Mouse (Mus musculus) megakaryocyte, adult 5-6 weeks (primary cell): ENCODE results near the gene Vamp1. TPM values are rescaled to one million over a fixed set of nuclear protein-coding genes. Genes with fewer than 3 reads are reported as not detected.

Experiments used
- ATAC-seq: 2 replicates; pipeline ENCODE4 v1.8.0; 2016; ENCODE audit warnings: mild to moderate bottlenecking, inconsistent platforms; ENCODE audit not compliant: poor library complexity, severe bottlenecking
- total RNA-seq, 2 experiments: library from RNA; stranded (forward) in 1 of 2; stranded (reverse) in 1 of 2; fragments of 153-499, 151-499 nt in 1 of 2; fragments of 221-1000, 200-1000 nt in 1 of 2; gene quantifications; 2 replicates each; pipeline versions ENCODE4 v1.2.3 to v1.2.4; 2015 to 2017

Vamp1 gene
- total RNA-seq, 2 experiments from 2014 or later, result 8.9 to 12.6 TPM

- ATAC-seq, result no peak
Measured at GRCm38 (mm10) chr6:125212621-125213020, 2.7 kb upstream of the Vamp1 start.

DNA sequence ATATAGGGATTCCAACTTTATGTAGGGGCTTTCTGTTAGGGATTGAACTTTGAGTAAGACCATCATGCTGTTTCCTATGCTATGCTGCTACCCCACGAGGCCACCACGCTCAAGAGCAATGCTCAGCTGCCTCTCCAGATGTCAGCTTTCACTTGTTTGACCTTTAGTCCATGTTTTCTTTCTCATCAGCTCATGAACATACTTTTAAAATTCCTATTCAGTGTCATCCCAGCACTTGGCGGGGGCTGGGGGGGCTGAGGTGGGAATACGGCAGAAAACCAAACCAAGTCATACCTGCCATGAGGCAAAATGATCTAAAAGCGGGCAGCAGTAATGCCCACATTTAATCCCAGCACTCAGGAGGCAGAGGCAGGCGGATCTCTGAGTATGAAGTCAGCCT lies 2.2 kb upstream of the Vamp1 start:
- no peak for ATAC-seq

GRCm38 (mm10) chr6:125213715-125214114 lies 1.6 kb upstream of the Vamp1 start:
- no peak for ATAC-seq

- no peak for ATAC-seq
Measured at GRCm38 (mm10) chr6:125216898-125217297, 1.5 kb downstream of the Vamp1 start.

- no peak for ATAC-seq
Measured at GRCm38 (mm10) chr6:125217899-125218298, 2.5 kb downstream of the Vamp1 start.

DNA sequence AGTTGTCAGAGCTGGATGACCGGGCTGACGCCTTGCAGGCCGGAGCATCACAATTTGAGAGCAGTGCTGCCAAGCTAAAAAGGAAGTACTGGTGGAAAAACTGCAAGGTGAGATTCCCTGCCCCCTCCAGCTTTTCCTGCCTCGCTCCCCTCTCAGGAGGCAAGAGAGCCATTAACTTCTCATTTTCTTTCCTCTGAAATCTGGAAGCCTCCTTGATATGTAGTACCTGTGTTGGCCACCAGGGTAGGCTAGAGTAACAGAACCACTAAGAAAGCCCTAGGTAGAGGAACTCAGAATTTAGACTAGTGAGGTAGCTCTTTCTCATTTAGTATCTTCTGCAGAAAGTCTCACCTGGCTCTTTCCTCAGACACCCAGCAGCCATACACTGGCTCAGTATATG lies 3.6 kb downstream of the Vamp1 start:
- ATAC-seq, result peak; percentile 41

GRCm38 (mm10) chr6:125221115-125221745 lies 5.9 kb downstream of the Vamp1 start:
- ATAC-seq, result no peak

- peak; percentile 58 for ATAC-seq
Measured at GRCm38 (mm10) chr6:125222146-125222545, 6.8 kb downstream of the Vamp1 start.

DNA sequence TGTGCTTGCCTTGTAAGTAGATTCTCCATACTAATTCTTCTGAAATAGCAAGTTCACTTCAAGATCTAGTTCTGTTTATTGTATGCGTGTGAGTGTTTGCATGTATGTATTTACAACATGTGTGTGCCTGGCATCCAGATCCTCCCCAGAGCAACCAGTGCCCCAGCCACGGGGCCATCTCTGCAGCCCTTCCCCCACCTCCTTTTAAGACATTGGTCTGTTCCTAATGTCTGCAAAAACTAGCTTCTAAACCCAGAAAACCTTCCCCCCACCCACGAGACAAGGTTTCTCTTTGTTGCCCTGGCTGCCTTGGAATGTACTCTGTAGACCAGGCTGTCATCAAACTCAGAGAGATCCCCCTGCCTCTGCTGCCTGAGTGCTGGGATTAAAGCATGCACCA lies 7.2 kb downstream of the Vamp1 start:
- no peak for ATAC-seq

GRCm38 (mm10) chr6:125225518-125226115 lies 10.3 kb downstream of the Vamp1 start:
- peak; percentile 48 for ATAC-seq

DNA sequence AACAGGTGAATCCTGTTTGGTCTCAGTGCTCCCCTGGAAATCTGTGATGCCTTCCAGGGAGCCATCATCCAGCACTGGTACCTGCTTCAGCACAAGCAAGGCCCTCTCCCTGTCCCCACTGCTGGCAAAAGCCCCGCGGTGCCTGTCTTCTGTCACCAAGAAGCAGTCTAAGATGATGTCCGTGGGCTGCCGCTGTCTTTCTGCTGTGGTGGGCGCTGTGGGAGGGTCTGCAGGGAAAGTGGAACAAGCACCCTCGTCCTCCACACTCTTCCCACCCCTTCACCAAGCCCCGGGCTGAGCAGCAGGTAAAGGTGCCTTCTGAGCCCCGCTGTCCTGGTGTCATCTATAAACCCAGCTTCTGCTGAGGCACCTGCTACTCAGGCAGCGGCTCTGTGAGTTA lies 15.2 kb downstream of the Vamp1 start:
- ATAC-seq, result no peak

DNA sequence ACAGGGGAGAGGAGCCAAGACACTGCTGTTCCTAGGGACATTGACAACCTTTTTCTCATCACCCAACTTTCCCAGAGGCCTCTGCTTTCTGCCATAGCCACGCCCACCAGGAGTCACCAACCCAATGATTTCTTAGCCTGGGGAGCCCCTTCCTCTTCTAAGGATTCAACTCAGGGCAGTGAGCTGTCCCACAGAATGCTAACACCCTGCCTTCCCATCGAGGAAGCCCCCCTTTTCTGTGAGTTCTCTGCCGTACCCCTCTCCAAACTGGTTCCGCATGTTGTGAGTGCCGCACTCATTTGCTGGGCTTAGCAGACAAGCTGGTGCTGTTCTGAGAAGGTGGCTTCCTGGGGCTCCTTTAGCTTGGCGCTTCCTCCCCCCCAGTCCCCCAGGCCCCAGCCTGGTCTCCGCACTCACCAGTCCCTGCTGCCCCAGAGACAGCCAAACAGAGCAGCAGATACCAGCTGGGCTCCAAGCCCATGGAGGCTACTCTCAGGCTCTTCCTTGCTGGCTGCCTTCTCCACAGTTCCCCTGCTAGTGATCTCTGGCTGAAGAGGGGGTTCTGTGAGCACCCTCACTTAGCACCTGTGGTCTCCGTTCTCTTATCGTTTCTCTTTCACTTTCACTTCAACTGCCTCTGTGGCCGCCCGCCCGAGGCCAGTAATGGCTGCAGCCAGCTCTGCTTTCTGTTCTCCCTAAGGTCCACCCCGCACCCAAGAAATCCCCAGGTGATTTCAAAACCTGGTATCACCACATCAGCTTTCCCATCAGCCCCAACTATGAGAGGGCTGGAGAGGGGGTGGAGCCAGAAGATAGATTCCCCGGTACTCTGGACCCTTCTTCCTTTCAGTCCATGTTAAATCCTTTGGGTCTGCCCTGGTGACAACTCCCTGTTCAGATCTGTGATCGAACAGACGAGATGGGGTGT lies 16.0 kb downstream of the Vamp1 start, which contains the start of gene Tapbpl:
Gene Tapbpl (minus strand): TSS at position 744 of the 928 bp plus-strand sequence.
- peak; percentile 81 for ATAC-seq

DNA sequence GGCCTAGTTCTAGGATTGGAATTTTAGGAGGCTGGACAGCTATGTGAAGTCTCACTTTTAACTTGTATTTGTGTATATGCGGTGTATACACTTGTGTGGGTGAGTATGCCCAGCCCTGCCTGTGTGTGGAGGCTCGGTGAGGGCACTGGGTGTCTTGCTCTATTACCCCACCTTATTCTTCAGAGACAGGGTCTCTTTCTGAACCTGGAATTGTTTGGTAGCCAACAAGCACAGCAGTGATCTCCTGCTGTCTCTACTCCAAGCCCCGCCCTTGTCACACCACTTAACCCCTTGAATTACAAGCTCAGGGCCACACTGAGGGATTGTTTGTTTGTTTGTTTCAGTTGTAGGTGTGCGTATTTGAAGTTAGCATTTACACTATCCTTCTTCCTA lies 16.7 kb downstream of the Vamp1 start:
- peak; percentile 10; the same call in 1 of the 2 replicates for ATAC-seq

GRCm38 (mm10) chr6:125232516-125232915 lies 17.2 kb downstream of the Vamp1 start:
- ATAC-seq, result no peak

DNA sequence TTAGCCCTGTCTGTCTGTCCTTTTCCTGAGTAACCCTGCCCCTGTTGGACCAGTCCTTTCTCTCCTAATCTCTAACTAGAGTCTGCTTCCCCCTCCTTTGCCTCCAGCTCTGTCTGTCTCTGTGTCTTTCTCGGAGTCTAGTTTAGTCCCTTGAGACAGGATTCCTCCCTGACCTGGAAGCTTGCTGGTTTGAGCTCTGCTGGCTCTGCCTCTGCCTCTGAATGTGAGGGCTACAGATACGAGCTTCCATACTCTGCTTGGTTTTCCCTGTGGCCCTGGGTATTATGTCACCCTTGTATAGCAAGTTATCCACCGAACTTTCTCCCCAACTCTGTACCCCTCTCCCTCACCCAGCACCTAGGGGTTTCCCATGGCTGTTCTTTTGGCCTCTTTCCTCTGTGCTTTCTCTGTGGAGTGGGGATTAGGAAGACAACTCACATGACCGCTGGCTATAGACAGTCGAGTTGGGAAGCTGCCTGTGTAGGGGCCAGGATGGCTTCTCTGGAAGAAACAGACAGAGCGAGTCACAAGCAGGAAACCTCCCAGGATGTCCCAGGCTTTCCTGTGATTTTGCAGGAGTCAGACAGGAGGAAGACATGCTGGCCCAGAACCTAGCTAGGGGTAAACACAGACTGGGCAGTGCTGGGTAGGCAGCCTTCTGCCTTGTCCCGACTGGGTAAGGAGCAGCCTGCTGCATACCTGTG lies 18.6 kb downstream of the Vamp1 start:
- no peak for ATAC-seq

DNA sequence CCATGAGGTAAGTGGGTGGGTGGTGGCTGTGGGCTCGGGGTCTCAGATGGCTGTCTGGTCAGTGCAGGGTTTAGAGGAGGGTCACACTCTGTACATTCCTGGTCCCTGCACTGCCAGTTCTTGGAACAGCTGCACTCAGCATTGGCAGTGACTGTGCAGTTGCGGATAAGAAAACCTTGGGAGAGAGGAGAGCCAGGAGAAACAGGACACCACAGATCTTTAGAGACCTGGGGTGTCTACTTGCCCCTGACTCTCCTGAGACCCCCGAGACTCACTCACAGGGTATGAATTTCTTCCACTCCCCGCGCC lies 19.1 kb downstream of the Vamp1 start:
- ATAC-seq, result no peak

DNA sequence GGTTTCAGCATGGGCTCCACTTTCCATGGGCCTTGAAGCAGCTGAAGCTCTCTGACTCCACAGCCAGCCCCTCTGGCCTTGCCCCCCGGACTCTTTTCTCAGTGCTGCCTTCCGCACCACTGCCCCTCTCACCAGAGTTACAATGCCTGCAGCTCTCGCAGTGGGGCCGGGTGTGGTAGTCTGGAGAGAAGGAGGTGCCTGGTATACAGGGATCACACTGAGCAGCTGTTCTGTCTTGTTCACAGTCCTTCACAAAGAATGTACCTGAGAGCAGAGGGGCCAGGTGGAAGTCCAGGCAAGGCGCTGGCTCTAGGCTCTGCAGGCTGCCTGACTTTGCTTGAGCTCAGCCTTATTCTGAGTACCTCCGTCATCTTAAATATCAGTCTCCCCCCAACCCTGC lies 21.0 kb downstream of the Vamp1 start:
- ATAC-seq, result no peak

DNA sequence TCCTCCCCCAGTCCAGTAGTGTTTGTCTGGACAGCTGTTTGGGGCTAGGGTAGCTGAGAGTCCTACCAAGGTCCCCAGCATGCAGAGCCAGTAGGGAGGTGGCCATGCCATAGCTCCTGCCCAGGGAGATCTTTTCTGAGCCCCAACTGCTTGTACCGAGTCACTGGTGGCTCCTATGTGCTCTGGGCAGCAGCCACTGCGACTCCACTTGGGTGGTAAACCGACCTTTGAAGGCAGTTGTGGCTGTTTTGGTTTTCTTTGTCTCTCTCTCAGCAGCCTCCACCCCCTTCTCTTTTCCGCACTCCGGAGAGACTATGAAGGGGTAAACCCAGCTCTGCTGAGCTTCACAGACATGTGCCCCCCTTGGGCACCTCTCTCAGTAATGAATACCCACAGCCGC lies 21.4 kb downstream of the Vamp1 start, which contains the start of gene Cd27:
Gene Cd27 (minus strand): TSS at position 229 of the 400 bp plus-strand sequence.
- ATAC-seq, result peak; percentile 25; the same call in 1 of the 2 replicates

GRCm38 (mm10) chr6:125237421-125237820 lies 22.1 kb downstream of the Vamp1 start:
- ATAC-seq, result no peak

DNA sequence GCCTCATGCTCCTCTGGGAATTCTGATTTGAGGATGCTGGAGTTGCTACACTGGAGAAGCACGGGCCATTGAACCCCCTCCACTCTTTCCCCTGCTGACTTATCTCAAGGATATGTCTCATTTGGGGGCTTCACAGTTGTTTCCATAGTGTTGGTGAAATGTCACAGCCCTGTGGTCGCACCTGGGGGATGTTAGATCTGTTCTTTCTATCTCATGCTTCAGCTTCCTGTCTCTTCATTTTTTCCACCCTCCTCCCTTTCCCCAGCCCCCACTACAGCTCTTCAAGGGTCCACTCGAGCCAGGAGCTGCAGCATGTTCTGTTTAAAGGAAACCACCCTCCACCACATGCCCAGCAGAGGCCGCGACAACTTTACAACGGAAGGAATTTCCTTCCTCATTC lies 23.0 kb downstream of the Vamp1 start:
- ATAC-seq, result no peak

DNA sequence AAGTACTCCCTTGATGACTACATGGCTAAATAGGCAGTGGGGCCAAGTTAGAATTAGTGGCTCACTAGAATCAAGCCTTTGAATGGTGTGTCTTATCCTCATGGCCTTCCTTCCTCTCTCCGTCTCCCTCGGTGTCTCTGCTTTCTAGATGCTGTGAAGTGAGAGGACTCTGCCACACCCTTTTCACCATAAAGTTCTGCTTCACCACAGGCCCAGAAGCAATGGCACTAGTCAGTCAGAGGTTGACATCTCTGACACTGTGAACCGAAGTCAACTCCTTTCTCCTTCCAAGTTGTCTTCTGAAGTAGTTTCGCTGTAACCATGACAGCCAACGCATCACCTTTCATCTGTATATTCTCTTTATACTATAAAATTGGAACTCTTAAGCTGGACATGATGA lies 24.2 kb downstream of the Vamp1 start:
- no peak for ATAC-seq
